In the genomic region with DNA sequence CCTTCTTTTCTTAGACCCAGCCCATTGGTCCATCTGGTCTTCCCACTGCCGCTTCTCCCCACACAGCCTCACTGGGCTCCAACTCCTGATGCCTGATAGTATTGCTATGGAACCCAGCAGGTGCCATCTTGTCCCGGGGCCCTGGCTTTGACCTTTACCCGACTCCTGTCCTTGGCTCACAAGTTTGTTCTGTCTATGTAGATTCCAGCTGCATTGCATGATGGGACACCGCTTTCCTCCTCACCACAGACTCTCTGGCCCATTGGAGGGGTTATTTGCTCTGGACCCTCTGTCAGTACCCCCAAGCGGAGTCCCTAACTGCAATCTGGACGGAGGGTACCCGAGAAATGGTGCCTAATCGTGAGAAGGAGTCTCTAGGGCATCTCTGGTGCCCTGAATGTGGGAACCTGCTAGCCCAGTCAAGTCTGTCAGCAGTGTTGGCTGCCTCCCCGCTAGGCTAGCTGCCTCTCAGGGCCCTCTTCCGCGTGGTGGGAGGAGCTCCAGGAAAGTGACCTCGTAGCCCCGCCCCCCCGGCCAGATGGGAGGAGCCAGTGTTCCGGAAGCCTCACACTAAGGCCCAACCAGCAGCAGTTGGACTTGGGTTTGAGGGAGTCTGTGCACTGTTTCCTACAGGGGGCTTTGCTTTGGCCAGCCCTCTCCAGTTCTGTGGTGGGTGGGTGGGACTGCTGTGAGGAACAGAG, we compare ENCODE assay signal across 11 mouse cellular contexts. TPM values are rescaled to one million over a fixed set of nuclear protein-coding genes. Genes with fewer than 3 reads are reported as not detected.
DNase-seq lines count a peak whose midpoint lies in the region; ATAC-seq and TF ChIP-seq lines count a peak whose summit lies in the region.
"Had no signal": no experiment of that assay in that cellular context is flagged by ENCODE, and none has a peak within 500 bp of the region (broad histone marks: within the 10 kb centered on the region; RNA-seq: fewer than 3 reads in every experiment).

No protein-coding gene starts in this region.

- TF ChIP-seq CTCF in thymus, adult 2 months (IDR thresholded peaks at IDR 0.05; ENCODE audit: borderline replicate concordance, control insufficient read depth, extremely low read depth, insufficient read depth, low read length, poor library complexity): no peak
- no peak for TF ChIP-seq CTCF in heart, adult 2 months (IDR thresholded peaks at IDR 0.05)

- H3K4me3 ChIP-seq in thymus, adult 2 months (ENCODE audit: control insufficient read depth, insufficient read depth, low read length): no peak overlapping the region
- H3K4me3 ChIP-seq in hindbrain, embryonic 12.5 days: no peak overlapping the region
- peak overlapping the region; percentile 61; the same call in 1 of the 2 replicates for H3K4me3 ChIP-seq in midbrain, embryonic 16.5 days (ENCODE audit: low read depth, low read length)
- no peak overlapping the region for H3K4me3 ChIP-seq in heart, adult 2 months
- no peak overlapping the region for H3K4me3 ChIP-seq in heart, embryonic 11.5 days (ENCODE audit: low read depth, low read length)

- intact Hi-C loops in heart, adult 2 months (cut with DNase I): no loop called here

- no peak for TF ChIP-seq EP300 in heart, adult 2 months (IDR thresholded peaks at IDR 0.05; ENCODE audit: insufficient read depth, low read depth, low read length)

- peak; percentile 11 for DNase-seq in thymus, adult 2 months
- no peak for DNase-seq in thymus, adult 18-20 months
- DNase-seq in frontal cortex, postnatal 25 days (ENCODE audit: low spot score in 2 of 2): no peak
- DNase-seq in heart, adult 2 months: no peak
- no peak for DNase-seq in ovary, postnatal 10 days (ENCODE audit: low spot score)
- DNase-seq: heart, postnatal 4 days had no signal

- H3K79me2 ChIP-seq in heart, adult 2 months (replicated peaks; ENCODE audit: control insufficient read depth, insufficient read depth, low read length): no peaks in the 10 kb centered on the region

- no peaks in the 10 kb centered on the region for H3K36me3 ChIP-seq in thymus, adult 2 months (ENCODE audit: control insufficient read depth, insufficient read depth, low read length)
- H3K36me3 ChIP-seq in hindbrain, embryonic 12.5 days: peaks cover 5% of the 10 kb centered on the region; the same call in 1 of the 2 replicates
- no peaks in the 10 kb centered on the region for H3K36me3 ChIP-seq in midbrain, embryonic 16.5 days (ENCODE audit: control insufficient read depth, insufficient read depth, low read length)
- H3K36me3 ChIP-seq in heart, adult 2 months (ENCODE audit: control insufficient read depth, insufficient read depth, low read length): no peaks in the 10 kb centered on the region
- no peaks in the 10 kb centered on the region for H3K36me3 ChIP-seq in heart, embryonic 11.5 days (ENCODE audit: control insufficient read depth, insufficient read depth, low read length)

- peak overlapping the region; percentile 100; the same call in 1 of the 2 replicates for H3K4me2 ChIP-seq in hindbrain, embryonic 12.5 days (replicated peaks)
- H3K4me2 ChIP-seq in midbrain, embryonic 16.5 days (ENCODE audit: low read length): peak overlapping the region; percentile 89
- no peak overlapping the region for H3K4me2 ChIP-seq in heart, embryonic 11.5 days

- TF ChIP-seq POLR2A in thymus, adult 2 months (IDR thresholded peaks at IDR 0.05; ENCODE audit: control insufficient read depth, extremely low read depth, insufficient read depth, low read length, poor library complexity): no peak
- no peak for TF ChIP-seq POLR2A in heart, adult 2 months (IDR thresholded peaks at IDR 0.05; ENCODE audit: insufficient read depth, low read depth, low read length)

- 49% methylated on average over 15 of the region's 15 CpGs for WGBS in thymus, adult 2 months
- 33% methylated on average over 15 of the region's 15 CpGs for WGBS in hindbrain, embryonic 12.5 days
- WGBS in midbrain, embryonic 16.5 days: 34% methylated on average over 15 of the region's 15 CpGs
- 36% methylated on average over 15 of the region's 15 CpGs for WGBS in heart, adult 2 months
- 35% methylated on average over 15 of the region's 15 CpGs for WGBS in heart, embryonic 11.5 days (ENCODE audit: insufficient replicate concordance)

- H3K9me3 ChIP-seq in hindbrain, embryonic 12.5 days (replicated peaks): no peaks in the 10 kb centered on the region
- H3K9me3 ChIP-seq in midbrain, embryonic 16.5 days (replicated peaks; ENCODE audit: control insufficient read depth, low read length, poor library complexity, severe bottlenecking): no peaks in the 10 kb centered on the region
- no peaks in the 10 kb centered on the region for H3K9me3 ChIP-seq in heart, embryonic 11.5 days (replicated peaks; ENCODE audit: control insufficient read depth, low read length)

- no peak overlapping the region for H3K9ac ChIP-seq in hindbrain, embryonic 12.5 days
- peak overlapping the region; percentile 88 for H3K9ac ChIP-seq in midbrain, embryonic 16.5 days (ENCODE audit: low read depth, low read length)
- no peak overlapping the region for H3K9ac ChIP-seq in heart, adult 2 months (ENCODE audit: low read depth, low read length)
- H3K9ac ChIP-seq in heart, embryonic 11.5 days (ENCODE audit: low read depth, low read length): no peak overlapping the region
- H3K9ac ChIP-seq: liver, embryonic 14.5 days had no signal

- ATAC-seq in hindbrain, embryonic 12.5 days (ENCODE audit: low FRiP score): no peak
- no peak for ATAC-seq in midbrain, embryonic 16.5 days
- ATAC-seq in heart, embryonic 11.5 days (replicated peaks; ENCODE audit: insufficient number of reproducible peaks, low FRiP score, low TSS enrichment): no peak

- H3K27ac ChIP-seq in thymus, adult 2 months (ENCODE audit: control insufficient read depth, insufficient read depth, low read length): no peak overlapping the region
- no peak overlapping the region for H3K27ac ChIP-seq in hindbrain, embryonic 12.5 days
- H3K27ac ChIP-seq in midbrain, embryonic 16.5 days (ENCODE audit: low read length): no peak overlapping the region
- H3K27ac ChIP-seq in heart, adult 2 months: no peak overlapping the region
- H3K27ac ChIP-seq in heart, embryonic 11.5 days (ENCODE audit: low read depth, low read length): no peak overlapping the region
- H3K27ac ChIP-seq: liver, embryonic 14.5 days had no signal

- H3K27me3 ChIP-seq in thymus, adult 2 months (ENCODE audit: control insufficient read depth, insufficient read depth, low read length): peaks cover 16% of the 10 kb centered on the region
- peaks cover 66% of the 10 kb centered on the region for H3K27me3 ChIP-seq in hindbrain, embryonic 12.5 days
- no peaks in the 10 kb centered on the region for H3K27me3 ChIP-seq in midbrain, embryonic 16.5 days (ENCODE audit: control insufficient read depth, insufficient read depth, low read depth, low read length)
- peaks cover 12% of the 10 kb centered on the region for H3K27me3 ChIP-seq in heart, adult 2 months (ENCODE audit: control insufficient read depth, insufficient read depth, low read length)
- H3K27me3 ChIP-seq in heart, embryonic 11.5 days (ENCODE audit: control insufficient read depth, insufficient read depth, low read length): peaks cover 78% of the 10 kb centered on the region

- H3K4me1 ChIP-seq in thymus, adult 2 months (replicated peaks; ENCODE audit: control insufficient read depth, insufficient read depth, low read length): peaks cover 7% of the 10 kb centered on the region; the same call in 1 of the 2 replicates
- H3K4me1 ChIP-seq in hindbrain, embryonic 12.5 days: peaks cover 21% of the 10 kb centered on the region
- peaks cover 28% of the 10 kb centered on the region for H3K4me1 ChIP-seq in midbrain, embryonic 16.5 days (ENCODE audit: control insufficient read depth, insufficient read depth, low read length)
- H3K4me1 ChIP-seq in heart, adult 2 months (ENCODE audit: control insufficient read depth, insufficient read depth, low read length): peaks cover 6% of the 10 kb centered on the region
- peaks cover 16% of the 10 kb centered on the region for H3K4me1 ChIP-seq in heart, embryonic 11.5 days (ENCODE audit: control insufficient read depth, insufficient read depth, low read length)

RNA-seq across cellular contexts. Expression of gene Chd5, which starts 2.3 kb away (rescaled TPM):
- 0.11 and 0.16 TPM in 2 replicates for polyA plus RNA-seq in thymus, adult 2 months (2012; rRNA removed)
- polyA plus RNA-seq in hindbrain, embryonic 12.5 days (2016; fragmentation: Nextera tagmentation; extraction: Ambion mirVana): 4.1 and 4.8 TPM in 2 replicates
- polyA plus RNA-seq in midbrain, embryonic 16.5 days (2015; fragmentation: Nextera tagmentation; extraction: Ambion mirVana): 55.2 and 66.7 TPM in 2 replicates
- total RNA-seq in heart, adult 2 months (2021): under 1 TPM; 0.13 to 0.48 TPM
- polyA plus RNA-seq in heart, adult 2 months (2012; rRNA removed): 0.18 and 0.29 TPM in 2 replicates
- 0.04 and 0.07 TPM in 2 replicates for polyA plus RNA-seq in heart, embryonic 11.5 days (2014; fragmentation: Nextera tagmentation; extraction: Ambion mirVana)

RNA-seq across cellular contexts. Expression of gene Rpl22, which starts 15.2 kb away (rescaled TPM):
- 43.8 and 60.3 TPM in 2 replicates for polyA plus RNA-seq in thymus, adult 2 months (2012; rRNA removed)
- 257 and 282 TPM in 2 replicates for polyA plus RNA-seq in hindbrain, embryonic 12.5 days (2016; fragmentation: Nextera tagmentation; extraction: Ambion mirVana)
- 117 and 136 TPM in 2 replicates for polyA plus RNA-seq in midbrain, embryonic 16.5 days (2015; fragmentation: Nextera tagmentation; extraction: Ambion mirVana)
- 100 to 1,000 TPM; 242 to 276 TPM for total RNA-seq in heart, adult 2 months (2021)
- polyA plus RNA-seq in heart, adult 2 months (2012; rRNA removed): 40.9 and 76.8 TPM in 2 replicates
- 285 and 300 TPM in 2 replicates for polyA plus RNA-seq in heart, embryonic 11.5 days (2014; fragmentation: Nextera tagmentation; extraction: Ambion mirVana)

RNA-seq across cellular contexts. Expression of gene Rnf207, which starts 21.9 kb away (rescaled TPM):
- 0.57 and 10.2 TPM in 2 replicates for polyA plus RNA-seq in thymus, adult 2 months (2012; rRNA removed)
- 2.5 and 3.8 TPM in 2 replicates for polyA plus RNA-seq in hindbrain, embryonic 12.5 days (2016; fragmentation: Nextera tagmentation; extraction: Ambion mirVana)
- polyA plus RNA-seq in midbrain, embryonic 16.5 days (2015; fragmentation: Nextera tagmentation; extraction: Ambion mirVana): 6.4 and 9.5 TPM in 2 replicates
- 10 to 100 TPM; 34.5 to 47.7 TPM for total RNA-seq in heart, adult 2 months (2021)
- polyA plus RNA-seq in heart, adult 2 months (2012; rRNA removed): 155 and 167 TPM in 2 replicates
- 27.4 and 27.5 TPM in 2 replicates for polyA plus RNA-seq in heart, embryonic 11.5 days (2014; fragmentation: Nextera tagmentation; extraction: Ambion mirVana)

RNA-seq across cellular contexts. Expression of gene Icmt, which starts 43.7 kb away (rescaled TPM):
- 42.6 and 48.1 TPM in 2 replicates for polyA plus RNA-seq in thymus, adult 2 months (2012; rRNA removed)
- 25.3 and 25.6 TPM in 2 replicates for polyA plus RNA-seq in hindbrain, embryonic 12.5 days (2016; fragmentation: Nextera tagmentation; extraction: Ambion mirVana)
- polyA plus RNA-seq in midbrain, embryonic 16.5 days (2015; fragmentation: Nextera tagmentation; extraction: Ambion mirVana): 20.6 and 20.7 TPM in 2 replicates
- 10 to 100 TPM; 26.4 to 28.2 TPM for total RNA-seq in heart, adult 2 months (2021)
- 17.7 and 27.2 TPM in 2 replicates for polyA plus RNA-seq in heart, adult 2 months (2012; rRNA removed)
- 15.9 and 22.6 TPM in 2 replicates for polyA plus RNA-seq in heart, embryonic 11.5 days (2014; fragmentation: Nextera tagmentation; extraction: Ambion mirVana)

RNA-seq across cellular contexts. Expression of gene Hes3, which starts 49.3 kb away (rescaled TPM):
- polyA plus RNA-seq in thymus, adult 2 months (2012; rRNA removed): 0.19 and 0.28 TPM in 2 replicates
- 1.2 and 2.1 TPM in 2 replicates for polyA plus RNA-seq in hindbrain, embryonic 12.5 days (2016; fragmentation: Nextera tagmentation; extraction: Ambion mirVana)
- polyA plus RNA-seq in midbrain, embryonic 16.5 days (2015; fragmentation: Nextera tagmentation; extraction: Ambion mirVana): 0.19 and 0.41 TPM in 2 replicates
- total RNA-seq in heart, adult 2 months (2021): not detected
- not detected in 2 replicates for polyA plus RNA-seq in heart, adult 2 months (2012; rRNA removed)
- polyA plus RNA-seq in heart, embryonic 11.5 days (2014; fragmentation: Nextera tagmentation; extraction: Ambion mirVana): not detected in 2 replicates
- total RNA-seq: heart, postnatal 4 days had no signal
- polyA plus RNA-seq: embryonic facial prominence, embryonic 14.5 days; liver, embryonic 14.5 days had no signal
